Mouse (Mus musculus): Measurements from ENCODE around the gene Prss56.

GRCm38 (mm10) chr1:87175852-87176292, 7.2 kb upstream of the Prss56 start:
- TF ChIP-seq CTCF (IDR thresholded peaks at IDR 0.05; ENCODE audit: borderline replicate concordance, extremely low read depth, insufficient read depth, insufficient read length) (peak; percentile 68), POLR2A (IDR thresholded peaks at IDR 0.05; ENCODE audit: borderline replicate concordance, extremely low read depth, insufficient read depth, insufficient read length, poor library complexity, severe bottlenecking) (no peak)

All from brain, embryonic 14.5 days (tissue).